Mouse (Mus musculus) A20 (cell line): Measurements from ENCODE around the gene Ifnz.
"Not testable (repeated sequence)": the region's sequence is repeated elsewhere in the genome, so short reads cannot be mapped to it uniquely, and the experiment has no call there.

Experiments
- DNase-seq: peaks from one replicate; pipeline ENCODE4 v3.0.0-alpha.2; 2011; ENCODE audit warnings: low read depth, low spot score

Ifnz gene

GRCm38 (mm10) chr4:88785409-88785808 is 3.5 kb downstream of the Ifnz start, which contains the start of gene Gm13276:
Gm13276 (plus strand) TSS chr4:88785709.
- DNase-seq: not testable (repeated sequence)

DNA sequence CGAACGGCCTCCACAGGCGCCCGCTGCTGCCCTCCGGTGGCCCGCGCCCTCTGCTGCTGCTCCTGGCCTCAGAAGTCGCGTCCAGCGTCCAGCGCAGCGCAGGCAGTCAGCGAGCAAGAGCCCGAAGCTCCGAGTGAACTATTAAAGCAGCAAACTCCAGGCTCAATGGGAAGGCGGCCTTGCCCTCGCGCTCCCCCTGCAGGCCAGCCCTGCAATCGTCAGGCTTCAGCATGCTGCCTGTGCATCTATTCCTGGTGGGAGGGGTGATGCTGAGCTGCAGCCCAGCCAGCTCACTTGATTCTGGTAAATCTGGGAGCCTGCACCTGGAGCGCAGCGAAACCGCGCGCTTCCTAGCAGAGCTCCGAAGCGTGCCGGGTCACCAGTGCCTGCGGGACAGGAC is 6.5 kb downstream of the Ifnz start, which contains the start of gene Gm13277:
Gene Gm13277 (plus strand): TSS at position 231 of the 400 bp plus-strand sequence.
- not testable (repeated sequence) for DNase-seq

DNA sequence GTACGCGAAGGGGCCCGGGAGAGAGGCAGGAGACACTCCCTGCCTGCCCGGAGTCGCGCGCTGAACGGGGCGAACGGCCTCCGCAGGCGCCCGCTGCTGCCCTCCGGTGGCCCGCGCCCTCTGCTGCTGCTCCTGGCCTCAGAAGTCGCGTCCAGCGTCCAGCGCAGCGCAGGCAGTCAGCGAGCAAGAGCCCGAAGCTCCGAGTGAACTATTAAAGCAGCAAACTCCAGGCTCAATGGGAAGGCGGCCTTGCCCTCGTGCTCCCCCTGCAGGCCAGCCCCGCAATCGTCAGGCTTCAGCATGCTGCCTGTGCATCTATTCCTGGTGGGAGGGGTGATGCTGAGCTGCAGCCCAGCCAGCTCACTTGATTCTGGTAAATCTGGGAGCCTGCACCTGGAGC is 9.3 kb downstream of the Ifnz start, which contains the start of gene Gm13278:
Gene Gm13278 (plus strand): TSS at position 301 of the 400 bp plus-strand sequence.
- not testable (repeated sequence) for DNase-seq

DNA sequence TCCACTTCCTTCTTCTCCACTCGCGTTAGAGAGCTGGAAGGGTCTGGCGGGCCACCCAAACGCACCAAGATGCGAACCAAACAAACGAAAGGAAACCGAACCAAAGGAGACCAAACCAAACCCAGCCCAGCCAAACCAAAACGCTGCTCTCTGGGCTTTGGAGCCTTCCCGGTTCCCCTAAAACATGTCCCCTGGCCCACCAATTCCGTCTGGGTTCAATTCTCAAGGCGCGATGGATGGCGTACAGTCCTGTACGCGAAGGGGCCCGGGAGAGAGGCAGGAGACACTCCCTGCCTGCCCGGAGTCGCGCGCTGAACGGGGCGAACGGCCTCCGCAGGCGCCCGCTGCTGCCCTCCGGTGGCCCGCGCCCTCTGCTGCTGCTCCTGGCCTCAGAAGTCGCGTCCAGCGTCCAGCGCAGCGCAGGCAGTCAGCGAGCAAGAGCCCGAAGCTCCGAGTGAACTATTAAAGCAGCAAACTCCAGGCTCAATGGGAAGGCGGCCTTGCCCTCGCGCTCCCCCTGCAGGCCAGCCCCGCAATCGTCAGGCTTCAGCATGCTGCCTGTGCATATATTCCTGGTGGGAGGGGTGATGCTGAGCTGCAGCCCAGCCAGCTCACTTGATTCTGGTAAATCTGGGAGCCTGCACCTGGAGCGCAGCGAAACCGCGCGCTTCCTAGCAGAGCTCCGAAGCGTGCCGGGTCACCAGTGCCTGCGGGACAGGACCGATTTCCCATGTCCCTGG is 12.2 kb downstream of the Ifnz start, which contains the start of gene Gm13275:
Gene Gm13275 (plus strand): TSS at position 552 of the 740 bp plus-strand sequence.
- not testable (repeated sequence) for DNase-seq

DNA sequence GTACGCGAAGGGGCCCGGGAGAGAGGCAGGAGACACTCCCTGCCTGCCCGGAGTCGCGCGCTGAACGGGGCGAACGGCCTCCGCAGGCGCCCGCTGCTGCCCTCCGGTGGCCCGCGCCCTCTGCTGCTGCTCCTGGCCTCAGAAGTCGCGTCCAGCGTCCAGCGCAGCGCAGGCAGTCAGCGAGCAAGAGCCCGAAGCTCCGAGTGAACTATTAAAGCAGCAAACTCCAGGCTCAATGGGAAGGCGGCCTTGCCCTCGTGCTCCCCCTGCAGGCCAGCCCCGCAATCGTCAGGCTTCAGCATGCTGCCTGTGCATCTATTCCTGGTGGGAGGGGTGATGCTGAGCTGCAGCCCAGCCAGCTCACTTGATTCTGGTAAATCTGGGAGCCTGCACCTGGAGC is 15.2 kb downstream of the Ifnz start, which contains the start of gene Gm13279:
Gene Gm13279 (plus strand): TSS at position 301 of the 400 bp plus-strand sequence.
- DNase-seq: not testable (repeated sequence)

GRCm38 (mm10) chr4:88799365-88799764 is 17.4 kb downstream of the Ifnz start, which contains the start of gene Gm13285:
Gm13285 (plus strand) TSS chr4:88799665.
- DNase-seq: not testable (repeated sequence)

GRCm38 (mm10) chr4:88802954-88803353 is 21.0 kb downstream of the Ifnz start, which contains the start of gene Gm13287:
Gm13287 (plus strand) TSS chr4:88803254.
- DNase-seq: not testable (repeated sequence)

DNA sequence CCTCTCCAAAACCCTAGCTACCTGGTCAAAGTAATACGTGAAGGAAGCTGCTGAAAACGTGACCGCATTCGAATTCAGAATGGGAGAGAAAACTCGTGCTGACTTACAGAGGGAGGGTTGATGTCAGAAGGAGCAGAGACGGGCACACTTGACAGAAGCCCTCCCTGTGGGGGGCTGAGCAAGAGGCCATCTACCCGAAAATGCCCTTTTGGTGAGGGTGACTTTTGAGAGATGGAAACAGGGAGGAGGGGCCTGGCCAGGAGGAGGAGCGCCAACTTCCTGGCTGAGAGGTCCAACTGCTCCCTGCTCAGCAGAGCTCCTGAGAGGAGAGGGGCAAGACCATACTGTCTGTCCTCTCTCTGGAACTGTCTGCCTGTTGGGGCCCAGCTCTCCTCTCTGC is 23.3 kb downstream of the Ifnz start, which contains the start of gene Gm13288:
Gene Gm13288 (plus strand): TSS at position 301 of the 400 bp plus-strand sequence.
- DNase-seq: not testable (repeated sequence)

- DNase-seq: not testable (repeated sequence)
Measured at GRCm38 (mm10) chr4:88805761-88806160, 23.8 kb downstream of the Ifnz start.

GRCm38 (mm10) chr4:88815928-88816327 is 34.0 kb downstream of the Ifnz start, which contains the start of gene Ifna7:
Ifna7 (plus strand) TSS chr4:88816228.
- no peak for DNase-seq

GRCm38 (mm10) chr4:88819659-88820058 is 37.7 kb downstream of the Ifnz start, which contains the start of gene Ifna11:
Ifna11 (plus strand) TSS chr4:88819959.
- DNase-seq: no peak

DNA sequence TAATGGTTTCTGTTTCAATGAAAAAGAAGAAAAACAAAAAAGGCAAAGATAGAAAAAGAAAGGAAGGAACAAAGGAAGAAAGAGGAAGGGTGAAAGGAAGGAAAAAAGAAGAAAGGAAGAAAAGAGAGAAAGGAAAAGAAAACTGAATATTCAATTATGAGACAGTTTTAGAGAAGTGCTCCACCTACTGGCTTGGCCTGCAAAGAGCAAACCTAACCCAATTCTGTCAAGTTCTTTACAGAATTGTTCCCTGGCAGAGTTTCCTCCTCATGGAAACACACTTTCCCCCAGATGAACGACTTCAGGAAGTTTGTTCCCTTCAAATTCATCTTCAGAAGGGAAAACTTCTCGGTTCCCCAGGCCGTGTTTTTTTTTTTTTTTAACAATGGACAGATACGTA is 41.1 kb downstream of the Ifnz start:
- peak; percentile 14 for DNase-seq

DNA sequence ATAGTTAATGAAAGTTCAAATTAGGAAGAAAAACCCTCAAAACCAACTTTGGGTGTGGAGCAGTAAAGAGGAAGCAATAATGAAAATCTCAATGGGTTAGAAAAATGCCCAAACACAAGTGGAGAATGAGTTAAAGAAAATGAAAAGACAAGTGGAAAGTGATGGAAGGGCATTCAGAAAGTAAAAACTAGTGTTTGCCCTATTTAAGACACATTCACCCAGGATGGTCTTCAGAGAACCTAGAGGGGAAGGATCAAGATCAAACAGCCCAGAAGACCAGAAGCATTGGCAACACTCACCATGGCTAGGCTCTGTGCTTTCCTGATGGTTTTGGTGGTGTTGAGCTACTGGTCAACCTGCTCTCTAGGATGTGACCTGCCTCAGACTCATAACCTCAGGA is 45.2 kb downstream of the Ifnz start, which contains the start of gene Ifna6:
Gene Ifna6 (plus strand): TSS at position 301 of the 400 bp plus-strand sequence.
- DNase-seq: not testable (repeated sequence)

DNA sequence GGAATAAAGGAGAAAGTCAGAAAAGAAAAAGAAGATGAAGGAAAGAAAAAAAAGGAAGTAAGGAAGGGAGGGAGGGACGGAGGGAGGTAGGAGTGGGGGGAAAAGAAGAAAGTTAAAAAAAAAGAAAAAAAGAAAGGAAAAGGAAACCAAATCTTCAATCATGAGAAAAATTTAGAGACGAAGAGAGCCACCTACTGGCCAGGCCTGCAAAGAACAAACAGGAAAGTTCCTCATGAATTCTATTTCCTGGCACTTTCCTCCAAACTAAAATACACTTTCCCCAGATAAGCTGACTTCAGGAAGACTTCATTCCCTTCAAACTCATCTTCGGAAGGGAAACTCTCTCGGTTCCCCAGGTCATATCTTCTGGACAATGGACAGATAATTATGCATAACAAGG is 48.6 kb downstream of the Ifnz start:
- peak; percentile 19 for DNase-seq
